Mouse (Mus musculus): ENCODE measurements around the gene Trim65.
A peak's percentile ranks its signal among the peaks of the same experiment; 100 is the strongest.

Gene Trim65

GRCm38 (mm10) chr11:116130488-116131205 is at the start of gene Trim65:
Trim65 (minus strand) TSS chr11:116131128.
- DNase-seq (ENCODE audit: extremely low spot score, low spot score), result peak; percentile 86

GRCm38 (mm10) chr11:116178411-116179121 is 47.6 kb upstream of the Trim65 start:
- DNase-seq (ENCODE audit: extremely low spot score, low spot score), result no peak

GRCm38 (mm10) chr11:116176010-116176409 is 45.1 kb upstream of the Trim65 start:
- no peak for DNase-seq (ENCODE audit: extremely low spot score, low spot score)

GRCm38 (mm10) chr11:116174775-116175448 is 44.0 kb upstream of the Trim65 start:
- no peak for DNase-seq (ENCODE audit: extremely low spot score, low spot score)

GRCm38 (mm10) chr11:116171959-116172358 is 41.0 kb upstream of the Trim65 start:
- DNase-seq (ENCODE audit: extremely low spot score, low spot score), result no peak

GRCm38 (mm10) chr11:116170003-116170800 is 39.3 kb upstream of the Trim65 start:
- DNase-seq (ENCODE audit: extremely low spot score, low spot score), result no peak

GRCm38 (mm10) chr11:116169214-116169613 is 38.3 kb upstream of the Trim65 start:
- DNase-seq (ENCODE audit: extremely low spot score, low spot score), result no peak

GRCm38 (mm10) chr11:116167884-116168439 is 37.0 kb upstream of the Trim65 start, which contains the start of gene Fbf1:
Fbf1 (minus strand) TSS chr11:116168166.
- DNase-seq (ENCODE audit: extremely low spot score, low spot score), result peak; percentile 95

GRCm38 (mm10) chr11:116167232-116167631 is 36.3 kb upstream of the Trim65 start:
- peak; percentile 26 for DNase-seq (ENCODE audit: extremely low spot score, low spot score)

GRCm38 (mm10) chr11:116163002-116163401 is 32.1 kb upstream of the Trim65 start:
- no peak for DNase-seq (ENCODE audit: extremely low spot score, low spot score)

GRCm38 (mm10) chr11:116162146-116162545 is 31.2 kb upstream of the Trim65 start:
- no peak for DNase-seq (ENCODE audit: extremely low spot score, low spot score)

GRCm38 (mm10) chr11:116161312-116161711 is 30.4 kb upstream of the Trim65 start:
- DNase-seq (ENCODE audit: extremely low spot score, low spot score), result no peak

- DNase-seq (ENCODE audit: extremely low spot score, low spot score), result no peak
Observed at GRCm38 (mm10) chr11:116150960-116151359, 20.0 kb upstream of the Trim65 start.

- no peak for DNase-seq (ENCODE audit: extremely low spot score, low spot score)
Observed at GRCm38 (mm10) chr11:116149341-116149740, 18.4 kb upstream of the Trim65 start.

- DNase-seq (ENCODE audit: extremely low spot score, low spot score), result no peak
Observed at GRCm38 (mm10) chr11:116148761-116149221, 17.9 kb upstream of the Trim65 start.

- DNase-seq (ENCODE audit: extremely low spot score, low spot score), result no peak
Observed at GRCm38 (mm10) chr11:116146294-116146985, 15.5 kb upstream of the Trim65 start.

- DNase-seq (ENCODE audit: extremely low spot score, low spot score), result no peak
Observed at GRCm38 (mm10) chr11:116145481-116146293, 14.8 kb upstream of the Trim65 start.

GRCm38 (mm10) chr11:116143468-116143867 is 12.5 kb upstream of the Trim65 start:
- DNase-seq (ENCODE audit: extremely low spot score, low spot score), result no peak

- DNase-seq (ENCODE audit: extremely low spot score, low spot score), result no peak
Observed at GRCm38 (mm10) chr11:116142211-116142991, 11.5 kb upstream of the Trim65 start.

All from neural tube, embryonic 10.5 days (tissue).